In the genomic region with DNA sequence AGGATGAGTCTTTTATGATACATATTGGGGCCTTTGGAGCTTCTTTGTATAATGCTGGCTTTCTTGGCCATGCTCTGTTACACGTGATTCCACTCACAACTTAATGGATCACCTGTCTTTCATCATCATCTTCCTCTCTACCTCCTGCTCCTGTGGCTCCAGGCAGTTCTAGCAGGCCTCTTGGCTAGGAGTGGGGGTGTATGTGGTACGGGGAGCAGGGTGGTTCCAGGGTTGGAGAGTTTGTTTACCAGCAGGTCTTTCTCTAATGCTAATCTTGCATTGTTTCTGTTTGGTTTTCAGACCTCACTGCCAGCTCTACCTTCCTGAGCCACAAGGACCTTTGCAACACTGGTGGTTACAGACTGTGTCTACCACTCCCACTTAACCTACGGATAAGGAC, we compare ENCODE assay signal across 27 mouse cellular contexts. TPM values are rescaled to one million over a fixed set of nuclear protein-coding genes. Genes with fewer than 3 reads are reported as not detected.
DNase-seq lines count a peak whose midpoint lies in the region; ATAC-seq and TF ChIP-seq lines count a peak whose summit lies in the region.
"Had no signal": no experiment of that assay in that cellular context is flagged by ENCODE, and none has a peak within 500 bp of the region (broad histone marks: within the 10 kb centered on the region; RNA-seq: fewer than 3 reads in every experiment).

Nyx (plus strand) TSS at position 301 of the 400 bp plus-strand sequence.

- peak within 1 kb of the TSS; percentile 89 for H3K27ac ChIP-seq in cerebellum, adult 2 months (ENCODE audit: insufficient read depth, low read length)
- H3K27ac ChIP-seq in heart, postnatal 0 days (ENCODE audit: low read depth) = peak within 1 kb of the TSS; percentile 20; the same call in 1 of the 2 replicates
- H3K27ac ChIP-seq in left cerebral cortex, adult 2 months = peak within 1 kb of the TSS; percentile 6; the same call in 1 of the 2 replicates
- H3K27ac ChIP-seq in brown adipose tissue, adult 24 weeks (replicated peaks; ENCODE audit: low read depth, low read length) = 0 out of 2 replicates have a peak within 1 kb of the TSS, but pooled peaks have one; percentile 33
- H3K27ac ChIP-seq: embryonic facial prominence, embryonic 12.5 days; embryonic facial prominence, embryonic 15.5 days; hindbrain, embryonic 10.5 days; hindbrain, embryonic 13.5 days; intestine, embryonic 15.5 days had no signal

- no peak for TF ChIP-seq CTCF in cerebellum, adult 2 months (IDR thresholded peaks at IDR 0.05; ENCODE audit: borderline replicate concordance, insufficient read depth, low read depth, low read length)
- no peak for TF ChIP-seq CTCF in heart, postnatal 0 days (IDR thresholded peaks at IDR 0.05; ENCODE audit: low read depth)
- no peak for TF ChIP-seq CTCF in left cerebral cortex, adult 2 months (IDR thresholded peaks at IDR 0.05)

- no peak within 1 kb of the TSS for H3K9ac ChIP-seq in heart, postnatal 0 days (replicated peaks; ENCODE audit: low read depth, low read length)
- H3K9ac ChIP-seq: embryonic facial prominence, embryonic 12.5 days; embryonic facial prominence, embryonic 15.5 days; forebrain, postnatal 0 days; hindbrain, embryonic 13.5 days; intestine, embryonic 15.5 days had no signal

- no peak for TF ChIP-seq EP300 in heart, postnatal 0 days (IDR thresholded peaks at IDR 0.05; ENCODE audit: low read depth)

- ATAC-seq in heart, postnatal 0 days (ENCODE audit: insufficient read depth, low read depth) = no peak
- ATAC-seq in megakaryocyte-erythroid progenitor cell, adult 5-6 weeks (replicated peaks; ENCODE audit: low FRiP score, low TSS enrichment, poor library complexity, severe bottlenecking) = no peak
- ATAC-seq: forebrain, embryonic 14.5 days; forebrain, postnatal 0 days; hindbrain, embryonic 16.5 days; intestine, embryonic 15.5 days had no signal

- no peak within 1 kb of the TSS for H3K4me2 ChIP-seq in heart, postnatal 0 days (ENCODE audit: low read depth, low read length)
- H3K4me2 ChIP-seq: embryonic facial prominence, embryonic 12.5 days; embryonic facial prominence, embryonic 15.5 days; heart, embryonic 11.5 days; hindbrain, embryonic 13.5 days; intestine, embryonic 15.5 days had no signal

- H3K9me3 ChIP-seq in heart, postnatal 0 days (replicated peaks; ENCODE audit: control insufficient read depth, low read length) = no peaks in the 10 kb centered on the region
- H3K9me3 ChIP-seq: embryonic facial prominence, embryonic 12.5 days; embryonic facial prominence, embryonic 15.5 days; hindbrain, embryonic 10.5 days; hindbrain, embryonic 13.5 days; intestine, embryonic 15.5 days had no signal

- H3K4me3 ChIP-seq in cerebellum, adult 2 months (replicated peaks; ENCODE audit: insufficient read depth, low read depth, low read length) = no peak within 1 kb of the TSS
- H3K4me3 ChIP-seq in heart, postnatal 0 days (ENCODE audit: low read depth, low read length) = no peak within 1 kb of the TSS
- no peak within 1 kb of the TSS for H3K4me3 ChIP-seq in left cerebral cortex, adult 2 months
- no peak within 1 kb of the TSS for H3K4me3 ChIP-seq in brown adipose tissue, adult 24 weeks (ENCODE audit: insufficient read depth, low read depth, low read length)
- H3K4me3 ChIP-seq: embryonic facial prominence, embryonic 12.5 days; embryonic facial prominence, embryonic 15.5 days; hindbrain, embryonic 10.5 days; hindbrain, embryonic 13.5 days; intestine, embryonic 15.5 days had no signal

- no peaks in the 10 kb centered on the region for H3K36me3 ChIP-seq in heart, postnatal 0 days (replicated peaks; ENCODE audit: control insufficient read depth, insufficient read depth, low read length)
- H3K36me3 ChIP-seq: embryonic facial prominence, embryonic 12.5 days; embryonic facial prominence, embryonic 15.5 days; hindbrain, embryonic 10.5 days; hindbrain, embryonic 13.5 days; intestine, embryonic 15.5 days had no signal

- no peak for DNase-seq in cerebellum, adult 2 months
- DNase-seq in cerebellum, postnatal 10 days = no peak
- DNase-seq in heart, postnatal 0 days (ENCODE audit: low spot score) = no peak
- DNase-seq in heart, adult 11 months = no peak
- DNase-seq in left cerebral cortex, adult 2 months (ENCODE audit: extremely low spot score in 1 of 2, low spot score in 2 of 2) = no peak
- no peak for DNase-seq in left cerebral cortex, postnatal 4 days
- DNase-seq: adrenal gland, postnatal 10 days; adrenal gland, postnatal 36 days; cerebellum, adult 11 months; cerebellum, adult 8-10 months; cerebellum, postnatal 14 days; forebrain, postnatal 0 days; gastrocnemius, postnatal 10 days; gastrocnemius, postnatal 36 days; heart, adult 18-20 months; heart, postnatal 10 days; heart, postnatal 36 days had no signal

- WGBS in cerebellum, adult 2 months = 91% methylated on average over 3 of the region's 3 CpGs
- 69% methylated on average over 3 of the region's 3 CpGs for WGBS in heart, postnatal 0 days

- no peaks in the 10 kb centered on the region for H3K27me3 ChIP-seq in cerebellum, adult 2 months (ENCODE audit: control insufficient read depth, insufficient read depth, low read length)
- H3K27me3 ChIP-seq in heart, postnatal 0 days (ENCODE audit: control insufficient read depth, insufficient read depth, low read length) = peaks cover 3% of the 10 kb centered on the region; the same call in 1 of the 2 replicates
- H3K27me3 ChIP-seq: embryonic facial prominence, embryonic 15.5 days; intestine, embryonic 15.5 days had no signal

- peaks cover 29% of the 10 kb centered on the region for H3K4me1 ChIP-seq in cerebellum, adult 2 months (ENCODE audit: control insufficient read depth, insufficient read depth, low read length)
- H3K4me1 ChIP-seq in heart, postnatal 0 days (ENCODE audit: control insufficient read depth, insufficient read depth) = no peaks in the 10 kb centered on the region
- peaks cover 7% of the 10 kb centered on the region for H3K4me1 ChIP-seq in brown adipose tissue, adult 24 weeks (ENCODE audit: control insufficient read depth, insufficient read depth, insufficient read length, low read length)
- H3K4me1 ChIP-seq: embryonic facial prominence, embryonic 12.5 days; embryonic facial prominence, embryonic 15.5 days; intestine, embryonic 15.5 days had no signal

- no peak for TF ChIP-seq POLR2A in cerebellum, adult 2 months (IDR thresholded peaks at IDR 0.05; ENCODE audit: borderline replicate concordance, insufficient read depth, low read length)

- intact Hi-C loops in left cerebral cortex, adult 2 months (cut with DNase I) = loop anchor here (5.0 to 10.0 kb wide), 3 partner anchors 51 to 219 kb away; no protein-coding TSS in a partner anchor
- intact Hi-C loops in left cerebral cortex, postnatal 4 days (cut with DNase I) = loop anchor here (10.0 kb wide), 1 partner anchor 181 kb away; the partner anchor contains the start of gene Ddx3x

RNA-seq across cellular contexts. Expression of gene Nyx, which starts in this region (rescaled TPM):
- polyA plus RNA-seq in cerebellum, adult 2 months (2012; rRNA removed) = 0.65 and 0.79 TPM in 2 replicates
- total RNA-seq in heart, postnatal 0 days (2014; rRNA removed; ENCODE audit: low replicate concordance) = 0.08 TPM in 1 of 2 replicates, not detected in the other
- polyA plus RNA-seq in heart, postnatal 0 days (2015; fragmentation: Nextera tagmentation; extraction: Ambion mirVana) = 0.05 TPM in 2 replicates
- under 1 TPM; 0.23 to 0.66 TPM for total RNA-seq in left cerebral cortex, adult 2 months (2021)
- 1 to 10 TPM in 1 of 2 experiments, under 1 TPM in 1; 0.54 to 1.1 TPM for total RNA-seq in left cerebral cortex, postnatal 4 days (2021)
- not detected in 2 replicates for polyA plus RNA-seq in brown adipose tissue, adult 24 weeks (2012; ENCODE audit: insufficient read depth, insufficient read length, missing spikeins)
- not detected in 2 replicates for total RNA-seq in megakaryocyte-erythroid progenitor cell, adult 5-6 weeks (2014; fragmentation: Nextera tagmentation)
- total RNA-seq in megakaryocyte-erythroid progenitor cell, adult 5-6 weeks (2017) = not detected in 2 replicates
- total RNA-seq: gastrocnemius, postnatal 36 days had no signal
- polyA plus RNA-seq: heart, embryonic 11.5 days; intestine, embryonic 15.5 days had no signal

Comparison
In these comparisons a context has a peak if more than half of its experiments do, and no peak if none do; other contexts are left out.
1. H3K27ac ChIP-seq: peak in every context shown above with its lines; median percentile 89 in cerebellum, adult 2 months; 33 in brown adipose tissue, adult 24 weeks; 20 in heart, postnatal 0 days; 6 in left cerebral cortex, adult 2 months.